Mouse (Mus musculus) heart, embryonic 13.5 days (tissue): ENCODE measurements around the gene Gm11127. TPM values are rescaled to one million over a fixed set of nuclear protein-coding genes. Genes with fewer than 3 reads are reported as not detected.
A peak's percentile ranks its signal among the peaks of the same experiment; 100 is the strongest.
"Not testable (repeated sequence)": the region's sequence is repeated elsewhere in the genome, so short reads cannot be mapped to it uniquely, and the experiment has no call there.

Source experiments
- ATAC-seq: fragments of 200-750 bp; cut with Nextera tagmentation; 2 replicates; pipeline ENCODE4 v1.8.0; 2017; ENCODE audit warnings: moderate TSS enrichment; ENCODE audit not compliant: insufficient number of reproducible peaks, low FRiP score, low TSS enrichment; ENCODE audit errors: extremely low read depth
- H3K27ac ChIP-seq: fragments of 300-500 bp; sonication (generic); replicated peaks from 2 replicates; pipeline ENCODE4 v1.5.1; 2015; ENCODE audit warnings: moderate library complexity, mild to moderate bottlenecking, inconsistent platforms
- H3K27me3 ChIP-seq: fragments of 300-500 bp; sonication (generic); replicated peaks from 2 replicates; pipeline ENCODE4 v1.6.1; 2015; ENCODE audit warnings: mild to moderate bottlenecking, inconsistent platforms
- H3K36me3 ChIP-seq: fragments of 300-500 bp; sonication (generic); 2 replicates; pipeline ENCODE4 v1.6.1; 2015; ENCODE audit warnings: mild to moderate bottlenecking, inconsistent platforms
- H3K4me1 ChIP-seq: fragments of 300-500 bp; sonication (generic); 2 replicates; pipeline ENCODE4 v1.6.1; 2015; ENCODE audit warnings: inconsistent platforms
- H3K4me2 ChIP-seq: fragments of 300-500 bp; sonication (generic); 2 replicates; pipeline ENCODE4 v1.6.1; 2015; ENCODE audit warnings: inconsistent platforms, mild to moderate bottlenecking, moderate library complexity
- H3K4me3 ChIP-seq: fragments of 300-500 bp; sonication (generic); 2 replicates; pipeline ENCODE4 v1.5.1; 2015; ENCODE audit warnings: moderate library complexity, mild to moderate bottlenecking, inconsistent platforms
- H3K9ac ChIP-seq: fragments of 300-500 bp; sonication (generic); 2 replicates; pipeline ENCODE4 v1.6.1; 2015; ENCODE audit warnings: inconsistent platforms, mild to moderate bottlenecking, moderate library complexity
- H3K9me3 ChIP-seq: fragments of 300-500 bp; sonication (generic); 2 replicates; pipeline ENCODE4 v1.6.1; 2016; ENCODE audit warnings: inconsistent platforms
- WGBS: fragments of 180-500 bp; shearing (Covaris S2); methylation state at CpG from one replicate; pipeline ENCODE4 v1.1.7; 2015; ENCODE audit warnings: mixed read lengths; 5-methylcytosine and 5-hydroxymethylcytosine counted together
- polyA plus RNA-seq: library from polyadenylated mRNA; unstranded; fragments of >200 nt; fragmentation: Nextera tagmentation; extraction: Ambion mirVana; gene quantifications from 2 replicates; pipeline ENCODE4 v1.2.1, GENCODE M21; 2015

Gm11127 gene
- polyA plus RNA-seq, 1 experiment from 2014 or later, result not detected

DNA sequence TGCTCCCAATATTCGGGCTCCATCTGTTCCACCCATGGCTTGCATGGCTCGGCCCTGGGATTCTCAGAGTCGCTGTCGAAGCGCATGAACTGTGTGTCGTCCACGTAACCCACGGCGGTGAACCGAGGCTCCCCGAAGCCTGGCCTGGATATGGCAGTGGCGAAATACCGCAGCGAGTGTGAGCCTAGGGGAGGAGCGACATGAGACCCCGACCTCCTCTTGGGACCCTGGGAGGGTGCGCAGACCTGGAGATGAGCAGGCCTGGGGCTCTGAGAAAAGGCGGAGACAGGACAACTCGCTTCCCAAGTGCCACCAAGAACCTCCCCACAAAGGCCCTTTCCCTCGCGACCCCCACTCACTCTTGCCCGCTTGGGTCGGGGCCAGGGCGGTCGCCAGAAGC is 244 bp downstream of the Gm11127 start:
- not testable (repeated sequence) for H3K9ac ChIP-seq, H3K4me1 ChIP-seq, H3K27ac ChIP-seq, H3K27me3 ChIP-seq, H3K36me3 ChIP-seq, H3K4me2 ChIP-seq, ATAC-seq, H3K9me3 ChIP-seq, H3K4me3 ChIP-seq
- WGBS, result 82% methylated on average over 24 of the region's 25 CpGs

DNA sequence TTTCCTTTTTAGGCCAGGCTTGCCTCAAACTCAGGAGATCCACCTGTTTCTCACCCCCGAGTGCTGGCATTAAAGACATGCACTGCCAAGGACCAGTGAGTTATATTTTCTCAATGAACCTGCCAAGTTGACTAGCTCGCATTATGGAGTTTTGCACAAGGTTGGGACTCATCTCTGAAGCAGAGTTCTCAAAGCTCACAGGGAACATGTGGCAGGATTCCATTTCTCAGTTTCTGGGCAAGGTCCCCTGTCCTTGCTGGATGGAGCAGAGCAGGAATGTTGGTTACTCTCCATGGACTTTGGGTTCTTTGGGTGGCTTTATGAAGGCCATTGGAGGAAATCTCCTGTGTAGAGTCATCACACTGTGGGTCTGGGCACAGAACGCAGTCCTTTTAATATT is 14.9 kb downstream of the Gm11127 start:
- Histone ChIP-seq H3K27ac (no peak overlapping the region), H3K9ac (peak overlapping the region; percentile 81), H3K4me2 (peak overlapping the region; percentile 80)

DNA sequence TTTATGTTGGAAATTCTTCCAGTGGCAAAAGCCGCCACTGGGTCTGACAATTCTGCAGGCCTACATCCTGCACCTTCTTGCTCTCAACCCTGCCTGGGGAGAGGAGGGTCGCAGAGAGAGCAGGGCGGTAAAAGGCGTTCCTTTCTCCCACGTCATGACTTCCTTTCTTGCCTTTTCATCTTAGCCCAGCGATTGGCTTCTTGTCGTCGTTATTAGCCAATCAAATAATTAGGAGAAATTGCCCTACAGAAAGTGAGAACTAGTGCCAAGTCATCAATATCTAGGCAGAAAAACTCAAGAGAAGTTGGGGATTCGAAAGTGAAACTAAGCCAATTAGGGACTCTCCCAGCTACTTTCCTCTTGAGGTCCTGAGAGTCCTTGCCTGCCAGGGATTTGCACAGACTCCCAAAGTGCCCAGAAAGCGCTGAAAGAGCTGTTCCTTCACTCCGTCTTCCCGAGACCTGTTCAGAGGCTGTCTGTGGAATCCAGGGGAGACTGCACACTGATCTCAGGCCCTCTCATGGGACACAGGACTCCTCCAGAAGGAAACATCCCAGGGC is 15.5 kb downstream of the Gm11127 start, which contains the start of the genes H2-T22 and Gm6034:
Gene H2-T22, minus strand, starts transcription at position 138 of the 560 bp plus-strand sequence.
Gene Gm6034, plus strand, starts transcription at position 352 of the 560 bp plus-strand sequence.
- Histone ChIP-seq H3K4me2 (peak within 1 kb of the TSS; percentile 80), H3K9ac (peak within 1 kb of the TSS; percentile 81), H3K4me3 (peak within 1 kb of the TSS; percentile 57), H3K27ac (peak within 1 kb of the TSS; percentile 59; the same call in 1 of the 2 replicates)
- whole genome bisulfite sequencing, result 2% methylated on average over 12 of the region's 12 CpGs
- H3K36me3 ChIP-seq, H3K27me3 ChIP-seq, H3K9me3 ChIP-seq, H3K4me1 ChIP-seq: not testable (repeated sequence)
- ATAC-seq, result peak; percentile 86

More for the DNA sequence above, 14.9 kb downstream of the Gm11127 start:
- H3K9me3 ChIP-seq, result no peaks in the 10 kb centered on the region
- H3K4me1 ChIP-seq, result peaks cover 6% of the 10 kb centered on the region
- no peak for ATAC-seq
- H3K36me3 ChIP-seq, result no peaks in the 10 kb centered on the region
- no peaks in the 10 kb centered on the region; the same call in 1 of the 2 replicates for H3K27me3 ChIP-seq
- WGBS, result 82% methylated on average over 3 of the region's 3 CpGs
- H3K4me3 ChIP-seq, result peak overlapping the region; percentile 57

GRCm38 (mm10) chr17:36042055-36042454 is 16.1 kb downstream of the Gm11127 start:
- not testable (repeated sequence) for H3K36me3 ChIP-seq, H3K27ac ChIP-seq, H3K4me1 ChIP-seq, H3K9me3 ChIP-seq, H3K27me3 ChIP-seq
- Histone ChIP-seq H3K4me3 (peak overlapping the region; percentile 57), H3K9ac (peak overlapping the region; percentile 81), H3K4me2 (peak overlapping the region; percentile 80)
- under 1% methylated on average over 17 of the region's 19 CpGs for WGBS
- peak; percentile 28; the same call in 1 of the 2 replicates for ATAC-seq

DNA sequence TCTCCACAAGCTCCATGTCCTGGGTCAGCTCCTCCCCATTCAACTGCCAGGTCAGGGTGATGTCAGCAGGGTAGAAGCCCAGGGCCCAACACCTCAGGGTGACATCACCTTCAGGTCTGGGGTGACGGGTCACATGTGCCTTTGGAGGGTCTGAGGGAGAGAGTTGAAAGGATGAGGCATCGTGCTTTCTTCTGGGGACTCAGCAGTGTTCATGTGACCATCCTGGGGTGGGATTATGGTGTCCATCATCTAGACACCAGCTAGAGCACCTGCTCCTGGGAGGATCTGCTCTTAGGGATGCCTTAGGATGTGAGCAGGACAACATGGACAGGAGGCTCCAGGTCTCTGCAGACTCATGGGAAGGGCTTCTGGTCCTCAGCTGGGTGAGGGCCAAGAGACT is 17.6 kb downstream of the Gm11127 start:
- ATAC-seq, H3K27ac ChIP-seq, H3K36me3 ChIP-seq, H3K4me3 ChIP-seq, H3K27me3 ChIP-seq, H3K4me1 ChIP-seq, H3K9ac ChIP-seq, H3K9me3 ChIP-seq, H3K4me2 ChIP-seq: not testable (repeated sequence)
- 72% methylated on average over 2 of the region's 2 CpGs for WGBS

DNA sequence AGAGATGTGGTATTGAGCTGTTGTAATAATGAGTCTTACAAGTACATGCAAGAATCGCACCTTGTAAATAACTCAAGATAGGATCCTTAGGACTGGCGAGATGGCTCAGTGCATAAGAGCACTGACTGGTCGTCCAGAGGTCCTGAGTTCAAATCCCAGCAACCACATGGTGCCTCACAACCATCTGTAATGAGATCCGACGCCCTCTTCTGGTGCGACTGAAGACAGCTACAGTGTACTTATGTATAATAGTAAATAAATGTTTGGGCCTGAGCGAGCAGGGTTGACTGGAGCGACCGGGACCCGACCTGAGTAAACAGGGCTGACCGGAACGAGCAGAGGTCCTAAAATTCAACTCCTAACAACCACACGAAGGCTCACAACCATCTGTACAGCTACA is 22.0 kb downstream of the Gm11127 start:
- H3K4me2 ChIP-seq, H3K27me3 ChIP-seq, H3K27ac ChIP-seq, H3K9me3 ChIP-seq, H3K36me3 ChIP-seq, H3K9ac ChIP-seq, H3K4me3 ChIP-seq, ATAC-seq, H3K4me1 ChIP-seq: not testable (repeated sequence)
- WGBS, result 78% methylated on average over 13 of the region's 13 CpGs

- not testable (repeated sequence) for ATAC-seq, H3K4me3 ChIP-seq, H3K4me1 ChIP-seq, H3K4me2 ChIP-seq, H3K9ac ChIP-seq, H3K36me3 ChIP-seq, H3K27ac ChIP-seq, H3K9me3 ChIP-seq
- peaks cover 12% of the 10 kb centered on the region for H3K27me3 ChIP-seq
- WGBS, result 24% methylated on average over 3 of the region's 3 CpGs
Observed at GRCm38 (mm10) chr17:36035010-36035638, 23.0 kb downstream of the Gm11127 start.

DNA sequence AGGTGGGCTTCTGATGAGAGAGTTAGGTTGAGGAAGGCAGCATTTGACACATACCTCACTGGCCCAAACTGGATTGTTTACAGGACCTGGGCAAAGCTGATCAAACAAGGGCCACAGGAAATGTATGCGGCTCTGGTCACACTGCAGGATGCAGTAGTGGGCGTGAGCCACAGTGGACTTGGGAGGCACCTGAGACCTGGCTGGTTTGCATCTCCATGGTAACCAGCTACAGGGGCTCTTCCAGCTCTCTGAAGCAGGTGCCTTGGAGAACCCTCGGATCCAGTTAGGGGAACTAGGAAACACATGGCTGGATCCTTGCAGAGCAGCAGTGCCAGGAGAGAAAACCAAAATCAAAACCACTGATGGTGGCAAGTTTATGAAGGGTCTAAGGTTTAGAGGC is 23.6 kb downstream of the Gm11127 start:
- H3K4me3 ChIP-seq, H3K36me3 ChIP-seq, H3K9ac ChIP-seq, H3K27ac ChIP-seq, ATAC-seq, H3K9me3 ChIP-seq, H3K4me1 ChIP-seq, H3K4me2 ChIP-seq: not testable (repeated sequence)
- WGBS, result 52% methylated on average over 3 of the region's 3 CpGs
- H3K27me3 ChIP-seq, result peaks cover 12% of the 10 kb centered on the region

- H3K4me2 ChIP-seq, result peak within 1 kb of the TSS; percentile 97
- peaks cover 12% of the 10 kb centered on the region for H3K27me3 ChIP-seq
- peak within 1 kb of the TSS; percentile 62 for H3K4me3 ChIP-seq
- not testable (repeated sequence) for H3K36me3 ChIP-seq, H3K27ac ChIP-seq, H3K9me3 ChIP-seq, H3K4me1 ChIP-seq
- ATAC-seq, result 0 out of 2 replicates have a peak, but pooled peaks have one; percentile 38
- 2% methylated on average over 25 of the region's 25 CpGs for WGBS
- H3K9ac ChIP-seq, result peak within 1 kb of the TSS; percentile 76
Observed at GRCm38 (mm10) chr17:36032351-36032875, 25.8 kb downstream of the Gm11127 start, which contains the start of gene H2-T23. Gene H2-T23, minus strand, starts transcription at chr17:36032855.

GRCm38 (mm10) chr17:36031583-36032331 is 26.4 kb downstream of the Gm11127 start:
- Histone ChIP-seq H3K9ac (peak overlapping the region; percentile 76), H3K4me3 (peak overlapping the region; percentile 62), H3K27me3 (peaks cover 12% of the 10 kb centered on the region), H3K4me2 (peak overlapping the region; percentile 97)
- H3K27ac ChIP-seq, H3K36me3 ChIP-seq, H3K9me3 ChIP-seq, H3K4me1 ChIP-seq: not testable (repeated sequence)
- WGBS, result 4% methylated on average over 40 of the region's 40 CpGs
- ATAC-seq, result peak; percentile 7; the same call in 1 of the 2 replicates
